Mouse (Mus musculus) kidney, adult 2 months (tissue): ENCODE data around the gene Gpx4.

Experiments used
- CTCF ChIP-seq: fragments of 200-500 bp; conservative IDR thresholded peaks from 2 replicates; pipeline ENCODE4 v1.5.1; 2011; ENCODE audit warnings: low read depth, mild to moderate bottlenecking, control low read depth, low read length, moderate library complexity, mixed read lengths; ENCODE audit not compliant: insufficient read depth, insufficient read length
- POLR2A ChIP-seq: fragments of 200-500 bp; IDR thresholded peaks from one replicate; pipeline ENCODE4 v1.6.1; 2011; ENCODE audit warnings: low read depth, low read length, control low read depth

DNA sequence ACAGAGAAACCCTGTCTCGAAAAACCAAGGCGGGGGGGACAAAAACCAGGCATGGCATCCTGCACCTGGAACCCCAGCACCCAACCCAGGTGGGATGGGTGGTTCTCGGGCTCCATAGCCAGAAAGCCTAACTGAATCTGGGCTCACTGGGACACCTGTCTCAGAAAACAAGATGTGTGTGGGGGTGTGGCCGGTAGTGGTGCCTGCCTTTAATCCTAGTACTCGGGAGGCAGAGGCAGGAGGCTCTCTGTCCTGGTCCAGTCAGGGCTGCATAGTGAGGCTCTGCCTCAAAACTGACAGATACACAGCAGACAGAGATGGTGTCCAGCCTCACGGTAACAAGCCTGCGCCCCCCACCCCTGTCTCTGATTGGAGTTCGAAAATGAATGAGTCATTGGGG is 24.2 kb upstream of the Gpx4 start:
- TF ChIP-seq CTCF (no peak), POLR2A (no peak)
